Mouse (Mus musculus): ENCODE data around the gene Sf3b4.
A peak's percentile ranks its signal among the peaks of the same experiment; 100 is the strongest.
"Not testable (repeated sequence)": the region's sequence is repeated elsewhere in the genome, so short reads cannot be mapped to it uniquely, and the experiment has no call there.

The Sf3b4 gene

DNA sequence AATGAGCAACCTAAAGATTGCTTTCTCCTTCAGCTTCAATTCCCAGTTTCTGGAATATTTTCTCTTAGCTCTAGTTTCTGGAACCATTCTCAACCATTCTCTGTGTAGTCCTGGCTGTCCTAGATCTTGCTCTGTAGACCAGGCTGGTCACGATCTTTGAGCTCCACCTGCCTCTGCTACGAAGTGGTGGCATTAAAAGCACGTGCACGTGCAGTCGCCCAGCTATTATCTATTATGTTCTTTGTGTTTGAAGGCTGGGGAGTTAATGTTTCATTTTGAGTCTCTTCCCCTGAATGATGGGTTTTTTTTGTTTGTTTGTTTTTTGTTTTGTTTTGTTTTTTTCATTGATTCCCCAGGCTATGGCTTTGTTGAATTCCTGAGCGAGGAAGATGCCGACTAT lies 1.1 kb downstream of the Sf3b4 start:
- DNase-seq (ENCODE audit: low spot score), result no peak

DNA sequence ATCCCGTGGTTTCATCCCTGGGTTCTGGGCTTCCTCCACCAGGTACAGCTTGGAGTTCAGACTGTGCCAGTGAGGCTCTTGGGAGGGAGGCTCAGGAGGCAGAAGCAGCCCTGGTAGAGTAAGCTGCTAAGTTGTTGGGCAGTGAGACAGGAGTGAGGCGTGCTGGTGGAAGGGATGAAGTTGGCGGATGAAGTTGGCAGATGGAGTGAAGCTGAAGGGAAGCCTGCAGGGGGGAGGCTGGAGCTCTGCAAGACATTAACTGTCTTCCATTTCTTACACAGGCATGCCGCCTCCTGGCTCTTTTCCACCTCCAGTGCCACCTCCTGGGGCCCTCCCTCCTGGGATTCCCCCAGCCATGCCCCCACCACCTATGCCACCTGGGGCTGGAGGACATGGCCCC lies 1.9 kb downstream of the Sf3b4 start:
- DNase-seq (ENCODE audit: low spot score), result not testable (repeated sequence)

DNA sequence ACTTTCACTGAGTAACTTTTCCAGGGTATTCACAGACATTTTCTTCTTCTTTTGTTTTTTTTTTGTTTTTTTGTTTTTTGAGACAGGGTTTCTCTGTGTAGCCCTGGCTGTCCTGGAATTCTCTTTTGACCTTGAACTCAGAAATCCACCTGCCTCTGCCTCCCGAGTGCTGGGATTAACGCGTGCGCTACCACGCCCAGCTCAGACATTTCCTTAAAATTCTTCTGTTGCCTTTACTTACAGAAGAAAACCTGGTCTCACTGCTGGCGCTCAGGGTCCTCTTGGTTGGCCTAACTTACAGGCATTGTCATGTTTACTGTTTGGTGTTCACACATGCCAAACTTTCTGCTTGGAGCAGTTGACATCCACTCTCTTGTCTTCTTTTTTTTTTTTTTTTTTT lies 3.1 kb downstream of the Sf3b4 start:
- DNase-seq (ENCODE audit: low spot score), result no peak

DNA sequence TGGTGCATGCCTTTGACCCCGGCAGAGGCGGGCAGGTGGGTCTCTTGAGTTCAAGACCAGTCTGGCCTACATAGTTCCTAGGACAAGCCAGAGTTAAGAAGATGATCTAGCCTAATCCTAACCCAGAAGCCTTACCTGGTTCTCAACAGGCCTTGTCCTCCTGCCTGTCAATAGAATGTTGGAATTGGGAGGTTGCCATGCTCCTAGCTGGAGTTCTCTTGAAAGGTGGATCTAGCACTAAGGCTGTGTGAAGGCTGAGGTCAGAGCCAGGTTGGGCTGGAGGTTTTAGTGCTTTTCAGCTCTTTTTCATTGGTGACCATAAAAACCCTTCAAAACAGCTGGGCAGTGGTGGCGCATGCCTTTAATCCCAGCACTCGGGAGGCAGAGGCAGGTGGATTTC lies 6.3 kb downstream of the Sf3b4 start:
- DNase-seq (ENCODE audit: low spot score), result no peak

DNA sequence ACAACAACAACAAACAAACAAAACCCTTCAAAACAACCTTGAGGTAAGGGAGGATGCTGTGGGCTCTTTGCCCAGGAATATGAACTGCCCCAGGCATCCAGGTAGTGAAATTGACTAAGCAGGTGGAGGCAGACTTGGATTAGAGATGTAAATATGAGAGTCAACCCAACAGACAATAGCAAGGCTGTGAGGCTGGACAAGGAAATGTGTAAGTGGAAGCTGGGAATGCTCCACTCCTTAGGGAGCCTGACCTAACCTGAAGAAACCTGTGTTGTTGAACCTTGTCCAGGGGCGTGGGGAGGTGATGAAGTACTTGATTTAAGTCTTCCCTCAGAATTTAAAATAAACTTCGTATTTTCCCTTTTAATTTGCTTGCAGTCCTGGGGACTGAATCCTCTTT lies 6.8 kb downstream of the Sf3b4 start:
- no peak for DNase-seq (ENCODE audit: low spot score)

DNA sequence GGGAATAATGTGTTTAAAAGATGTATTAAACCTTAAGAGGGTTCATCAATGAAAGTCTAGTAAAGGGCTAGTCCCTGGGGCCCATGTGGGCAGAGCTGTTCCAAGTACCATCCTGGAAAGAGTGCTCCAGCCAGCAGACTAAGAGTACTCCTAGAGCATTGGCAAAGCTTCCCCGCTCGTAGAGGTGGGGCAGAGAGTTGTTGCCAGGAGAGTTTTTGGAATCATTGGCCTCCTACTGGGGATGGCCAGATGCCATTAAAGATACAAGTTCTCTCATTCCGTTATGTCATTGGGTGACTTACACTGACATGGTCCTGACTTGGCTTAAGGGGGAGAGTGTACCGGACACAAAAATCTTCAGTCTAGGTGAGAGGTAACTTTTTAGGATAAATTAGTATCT lies 7.4 kb downstream of the Sf3b4 start:
- no peak for DNase-seq (ENCODE audit: low spot score)

DNA sequence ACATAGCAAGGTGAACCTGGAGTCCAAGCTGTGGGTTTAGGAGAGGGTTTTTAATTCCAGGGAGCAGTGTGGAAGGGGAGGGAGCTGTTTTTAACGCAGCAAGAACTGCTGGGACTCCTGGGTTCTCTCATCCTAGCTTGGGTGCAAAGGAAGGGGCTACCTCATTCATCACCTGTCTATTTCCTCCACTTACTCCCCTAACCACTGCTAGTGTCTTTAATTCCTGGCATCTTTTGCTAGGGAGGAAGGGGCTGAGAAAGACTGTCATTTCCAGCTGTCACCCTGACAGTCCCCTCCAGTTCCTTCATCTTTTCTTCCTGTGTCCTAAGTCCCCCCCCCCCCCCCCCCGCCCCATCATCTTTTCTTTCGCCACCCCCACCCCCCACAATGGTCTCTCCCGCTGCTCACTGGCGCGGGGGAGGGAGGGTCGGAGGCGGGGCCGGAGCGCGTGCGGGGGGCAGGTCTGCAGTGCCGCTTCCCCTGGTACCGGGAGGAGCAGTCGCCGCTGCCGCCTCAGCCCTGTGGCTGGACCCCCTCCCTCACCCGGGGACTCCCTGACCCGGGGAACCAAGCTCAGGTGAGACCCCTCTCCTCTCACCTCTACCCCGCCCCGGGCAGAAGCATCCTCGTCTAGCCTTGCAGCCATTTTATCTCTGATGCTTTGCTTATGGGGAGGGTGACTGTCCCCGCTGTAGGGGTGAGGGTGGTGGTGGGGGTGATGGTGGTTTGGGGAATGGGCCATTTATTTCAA lies 8.8 kb downstream of the Sf3b4 start, which contains the start of gene Sv2a:
TSS of gene Sv2a (plus strand) at position 425 of the 751 bp plus-strand sequence.
- peak; percentile 36 for DNase-seq (ENCODE audit: low spot score)

DNA sequence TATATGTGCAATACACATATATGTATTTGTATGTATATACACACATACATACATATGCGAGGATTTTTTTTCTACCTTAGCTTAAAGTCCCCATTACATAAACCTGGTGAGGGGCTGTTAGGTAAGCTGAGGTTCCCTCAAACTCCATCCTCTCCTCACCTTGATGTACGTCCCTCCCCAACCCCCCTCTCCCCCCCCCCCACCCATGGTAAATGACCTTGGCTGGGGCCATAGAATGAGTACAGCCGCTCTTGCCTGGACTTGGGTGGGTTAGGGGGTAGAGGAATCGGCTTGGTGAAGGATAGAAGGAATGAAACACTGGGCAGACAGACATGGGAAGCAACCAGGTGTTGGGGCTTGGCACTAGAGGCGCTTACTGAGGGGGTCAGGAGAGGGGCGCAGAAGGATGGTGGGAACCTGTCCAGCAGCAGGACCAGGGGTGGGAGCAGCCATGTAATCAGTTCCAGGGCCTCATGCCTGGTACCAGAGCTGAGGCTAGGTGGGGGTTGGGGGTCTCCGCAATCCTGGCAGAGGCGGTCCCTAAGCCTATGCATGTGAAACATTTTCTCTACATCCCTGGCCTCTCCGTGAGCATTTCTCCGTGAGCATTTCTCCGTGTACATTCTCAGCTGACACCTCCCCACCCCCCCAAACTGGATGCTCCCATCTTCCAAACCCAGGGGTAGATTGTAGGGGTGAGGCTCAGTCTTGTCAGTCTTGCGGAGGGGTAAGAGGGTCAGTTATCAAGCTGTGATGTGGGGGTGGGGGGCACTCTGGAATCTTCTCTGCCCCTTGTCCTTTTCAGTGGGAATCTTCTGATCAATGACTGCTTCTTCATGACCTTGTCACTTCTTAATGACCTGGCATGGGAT lies 9.6 kb downstream of the Sf3b4 start:
- DNase-seq (ENCODE audit: low spot score), result no peak

DNA sequence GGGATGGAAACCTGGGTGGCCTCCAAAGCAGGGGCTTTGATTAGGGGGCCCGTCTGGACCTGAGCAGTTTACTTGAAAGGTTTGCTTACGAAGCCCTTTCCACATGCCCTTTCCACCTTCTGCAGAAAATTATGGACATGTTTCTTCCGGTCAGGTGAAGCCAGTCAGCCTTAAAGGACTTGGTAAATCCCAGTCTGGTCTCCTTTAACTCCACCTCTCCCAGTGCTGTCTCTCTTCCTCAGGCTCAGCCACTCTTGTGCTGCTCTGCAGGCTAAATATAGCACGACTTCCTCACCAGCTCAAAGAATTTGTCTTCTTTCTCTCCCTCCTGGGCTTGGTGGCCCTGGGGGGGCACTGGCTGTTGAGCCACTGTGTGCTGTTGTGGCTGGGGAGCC lies 10.2 kb downstream of the Sf3b4 start:
- DNase-seq (ENCODE audit: low spot score), result no peak

DNA sequence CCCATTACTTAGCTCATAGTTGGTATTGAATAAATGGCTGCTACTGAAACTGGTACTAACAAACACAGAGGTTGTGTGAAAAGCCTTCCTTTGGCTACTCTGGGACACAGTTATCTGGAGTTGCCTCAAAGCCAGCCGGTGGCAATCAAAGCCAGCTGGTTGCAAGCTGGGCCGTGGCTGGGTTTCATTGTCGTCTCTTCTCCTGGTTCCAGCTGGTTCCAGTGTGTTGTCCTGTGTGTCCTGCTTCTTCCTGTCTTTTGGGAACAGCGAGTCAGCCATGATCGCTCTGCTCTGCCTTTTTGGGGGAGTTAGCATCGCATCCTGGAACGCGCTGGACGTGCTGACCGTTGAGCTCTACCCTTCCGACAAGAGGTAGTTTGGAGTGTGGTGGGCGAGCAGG lies 20.8 kb downstream of the Sf3b4 start:
- DNase-seq (ENCODE audit: low spot score), result no peak

DNA sequence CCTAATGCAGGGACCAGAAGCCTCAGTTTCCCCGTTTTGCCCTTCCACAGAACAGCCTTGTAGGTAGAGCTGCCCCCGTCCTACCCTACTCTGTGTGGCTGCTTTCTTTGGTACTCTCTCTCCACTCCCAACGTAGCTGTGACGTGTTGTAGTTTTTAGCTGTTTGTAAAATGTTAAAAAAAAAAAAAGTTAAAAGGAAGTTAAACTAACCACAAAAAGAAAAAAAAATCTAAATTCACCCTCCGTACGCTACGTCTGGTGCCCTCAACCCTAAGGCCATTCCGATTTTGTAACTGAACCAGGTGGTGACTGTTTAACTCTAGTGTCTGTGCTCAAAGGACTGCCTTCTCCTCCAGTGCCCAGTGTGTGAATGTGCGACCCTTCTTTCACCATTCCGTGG lies 22.8 kb downstream of the Sf3b4 start:
- no peak for DNase-seq (ENCODE audit: low spot score)

DNA sequence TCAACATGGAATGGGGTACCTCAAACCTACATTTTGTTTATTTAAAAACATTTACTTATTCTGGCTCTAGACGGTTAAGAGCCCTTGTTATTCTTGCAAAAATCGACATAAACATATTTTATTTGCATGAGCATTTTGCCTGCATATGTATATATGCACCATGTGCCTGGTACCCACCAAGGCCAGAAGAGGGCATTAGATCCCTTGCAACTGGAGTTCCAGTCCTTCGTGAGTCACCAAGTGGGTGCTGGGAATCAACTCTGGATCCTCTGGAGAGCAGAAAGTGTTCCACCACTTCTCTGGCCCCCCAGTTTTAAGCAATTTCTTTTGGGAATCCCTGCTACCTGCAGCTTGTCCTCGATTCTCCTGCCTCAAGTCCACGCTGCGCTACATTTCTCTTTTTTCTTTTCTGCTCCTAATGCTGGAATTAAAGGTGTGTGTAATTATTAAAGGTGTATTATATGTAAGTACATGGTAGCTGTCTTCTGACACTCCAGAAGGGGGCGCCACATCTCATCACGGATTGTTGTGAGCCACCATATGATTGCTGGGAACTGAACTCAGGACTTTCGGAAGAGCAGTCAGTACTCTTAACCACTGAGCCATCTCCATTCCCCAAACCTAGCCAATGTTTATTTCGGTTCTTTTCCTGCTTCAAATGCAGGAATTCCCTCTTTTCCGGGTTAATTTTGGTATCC lies 23.6 kb downstream of the Sf3b4 start:
- no peak for DNase-seq (ENCODE audit: low spot score)

DNA sequence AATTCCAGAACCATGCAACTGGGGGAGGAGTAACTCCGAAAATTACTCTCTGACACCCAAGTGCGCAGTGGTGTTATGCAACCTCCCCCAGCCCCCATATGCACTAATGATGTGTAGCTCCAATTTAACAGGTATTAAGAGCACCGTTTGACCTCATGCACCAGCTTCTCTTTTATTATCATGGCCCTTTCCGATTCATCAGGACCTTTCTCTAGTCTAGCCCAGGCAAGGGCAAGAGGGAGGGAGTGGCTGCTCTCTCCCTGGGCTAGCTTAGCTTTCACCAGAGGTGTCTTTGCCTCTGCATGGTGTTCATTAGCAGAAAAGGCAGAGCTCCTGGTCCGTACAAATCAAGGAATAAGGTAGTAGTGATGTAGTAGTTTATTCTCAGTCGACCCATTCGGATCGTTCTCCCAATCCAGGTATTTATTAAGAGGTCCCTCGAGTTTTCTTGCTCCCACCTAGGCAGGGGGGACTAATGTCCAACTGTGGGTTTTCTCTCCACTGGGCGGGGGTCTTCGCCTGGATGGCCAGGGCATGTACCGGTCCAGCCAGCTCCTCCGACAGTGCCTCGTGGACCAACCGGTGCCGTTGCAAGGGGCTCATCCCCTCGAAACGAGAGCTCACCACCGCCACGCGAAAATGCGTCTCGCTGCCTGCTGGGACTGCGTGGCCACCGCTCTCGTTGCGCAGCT lies 24.5 kb downstream of the Sf3b4 start:
- DNase-seq (ENCODE audit: low spot score), result no peak

DNA sequence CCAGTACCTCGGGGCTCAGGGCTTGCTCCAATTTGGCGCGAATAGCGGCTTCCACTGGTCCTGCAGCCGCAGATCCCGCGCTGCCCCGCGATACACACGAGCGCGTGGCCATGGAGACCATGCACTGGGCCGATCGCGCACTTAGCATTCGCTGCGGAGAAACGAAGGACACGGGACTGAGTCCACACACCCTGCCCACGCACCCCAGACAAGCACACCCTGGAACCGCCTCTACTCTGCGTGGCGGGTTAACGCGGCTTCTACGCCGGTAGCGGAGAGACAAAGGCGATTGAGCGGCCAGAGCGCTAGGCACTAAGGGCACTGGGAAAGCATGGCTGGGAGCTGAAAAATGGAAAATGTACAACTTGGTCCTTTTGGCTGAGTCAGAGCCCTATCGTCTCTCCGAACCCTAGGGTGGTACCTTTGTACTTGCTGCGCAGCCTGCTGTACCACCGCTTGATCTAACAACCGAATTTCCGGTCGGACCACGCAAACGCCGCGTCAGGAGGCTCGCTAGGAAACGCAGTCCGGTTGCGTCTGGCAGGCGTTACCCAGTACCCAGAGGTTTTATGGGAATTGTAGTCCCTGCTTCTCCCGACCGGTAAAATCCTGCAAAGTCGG lies 25.1 kb downstream of the Sf3b4 start:
- DNase-seq (ENCODE audit: low spot score), result peak; percentile 97

DNA sequence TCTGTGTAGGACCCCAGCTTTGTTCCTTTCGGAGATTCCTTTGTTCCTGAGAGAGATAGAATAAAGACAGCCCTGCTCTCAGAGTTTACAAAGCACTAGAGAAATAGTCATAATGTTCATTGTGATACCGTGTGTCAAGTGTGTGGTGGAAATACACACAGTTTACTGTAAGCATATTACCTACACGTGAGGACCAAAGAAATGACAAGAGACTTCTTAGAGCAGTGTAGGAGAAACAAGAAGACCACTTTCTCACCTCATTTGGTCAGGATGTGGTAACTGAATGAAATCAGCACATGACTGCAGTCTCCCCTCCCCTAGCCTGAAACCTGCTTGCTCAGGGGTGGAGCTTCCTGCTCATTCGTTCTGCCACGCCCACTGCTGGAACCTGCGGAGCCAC lies 26.0 kb downstream of the Sf3b4 start:
- DNase-seq (ENCODE audit: low spot score), result peak; percentile 44

DNA sequence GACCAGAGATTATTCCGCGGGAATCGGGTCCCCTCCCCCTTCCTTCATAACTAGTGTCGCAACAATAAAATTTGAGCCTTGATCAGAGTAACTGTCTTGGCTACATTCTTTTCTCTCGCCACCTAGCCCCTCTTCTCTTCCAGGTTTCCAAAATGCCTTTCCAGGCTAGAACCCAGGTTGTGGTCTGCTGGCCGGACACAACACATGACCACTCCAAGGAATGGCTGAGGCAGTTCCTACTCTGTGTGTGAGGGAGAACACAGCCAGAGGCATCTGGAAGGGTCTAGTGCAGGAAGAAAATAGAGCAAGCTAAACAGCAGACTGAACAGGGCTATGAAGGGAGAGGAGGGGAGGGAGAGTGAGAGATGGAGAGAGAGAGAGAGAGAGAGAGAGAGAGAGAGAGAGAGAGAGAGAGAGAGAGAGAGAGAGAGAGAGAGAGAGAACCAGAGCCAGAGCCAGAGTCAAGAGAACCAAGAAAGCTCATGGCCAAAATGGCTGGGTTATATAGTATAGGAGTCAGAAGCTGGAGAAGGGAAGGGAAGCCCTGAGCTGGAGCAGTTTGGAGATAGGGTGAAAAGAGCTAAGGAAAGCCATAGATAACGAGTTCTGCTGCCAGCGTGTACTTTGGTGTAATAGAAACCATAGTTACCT lies 26.6 kb downstream of the Sf3b4 start:
- DNase-seq (ENCODE audit: low spot score), result not testable (repeated sequence)

DNA sequence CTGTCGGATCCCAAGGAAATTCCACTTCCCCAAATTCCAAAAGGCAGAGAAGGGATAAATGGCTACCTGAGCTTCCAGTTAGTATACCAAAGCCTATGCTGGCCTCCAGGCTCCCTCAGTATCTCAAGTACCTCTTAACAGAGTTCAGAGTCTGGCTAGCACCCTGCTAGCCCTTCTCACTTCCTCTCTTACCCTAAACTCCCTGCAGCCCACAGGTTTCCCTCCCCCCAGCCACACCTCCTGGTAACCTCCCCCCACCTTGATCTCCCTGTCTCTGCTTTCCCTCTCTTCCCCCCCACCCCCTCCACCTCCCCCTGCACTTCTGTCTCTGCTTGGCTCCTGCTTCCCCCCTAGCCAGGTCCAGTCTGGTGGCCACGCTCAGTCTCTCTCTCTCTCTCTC lies 27.6 kb downstream of the Sf3b4 start:
- no peak for DNase-seq (ENCODE audit: low spot score)

DNA sequence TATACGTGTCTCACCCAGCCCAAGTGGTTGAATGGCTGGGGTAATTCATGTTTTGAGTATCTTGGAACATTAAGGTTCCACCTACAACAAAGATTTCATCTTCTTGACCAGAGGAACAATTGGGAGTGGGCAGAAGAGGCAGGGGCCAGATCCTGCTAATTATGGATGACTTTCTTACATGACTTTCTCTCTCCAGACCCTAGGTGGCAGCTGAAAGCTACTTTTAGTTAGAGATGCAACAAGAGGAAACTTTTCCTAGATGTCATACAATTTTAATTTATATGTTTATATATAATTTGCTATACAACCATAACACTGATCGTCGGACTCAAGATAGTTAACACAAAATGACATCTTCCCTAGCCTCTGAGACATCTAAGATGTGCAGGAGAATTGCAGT lies 35.7 kb downstream of the Sf3b4 start:
- no peak for DNase-seq (ENCODE audit: low spot score)

DNA sequence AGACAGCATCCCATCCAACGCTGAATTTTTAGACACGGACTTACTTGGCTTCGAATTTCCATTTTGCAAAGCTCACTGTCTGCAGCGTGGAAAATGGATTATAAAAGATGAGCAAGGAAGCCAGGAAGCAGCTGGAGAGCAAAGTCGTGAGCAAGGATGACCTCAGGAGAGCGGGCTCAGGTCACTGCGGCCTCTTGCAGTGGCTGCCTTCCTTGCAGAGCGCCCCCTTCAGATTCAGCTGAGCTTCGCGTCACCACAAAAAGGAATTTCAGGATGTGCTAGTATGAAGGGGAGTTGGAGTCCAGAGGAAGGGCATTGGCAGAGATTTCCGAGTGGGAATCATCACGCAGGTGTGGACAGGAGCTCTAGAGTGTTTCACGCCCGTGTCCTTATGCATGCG lies 37.1 kb downstream of the Sf3b4 start:
- DNase-seq (ENCODE audit: low spot score), result peak; percentile 64

DNA sequence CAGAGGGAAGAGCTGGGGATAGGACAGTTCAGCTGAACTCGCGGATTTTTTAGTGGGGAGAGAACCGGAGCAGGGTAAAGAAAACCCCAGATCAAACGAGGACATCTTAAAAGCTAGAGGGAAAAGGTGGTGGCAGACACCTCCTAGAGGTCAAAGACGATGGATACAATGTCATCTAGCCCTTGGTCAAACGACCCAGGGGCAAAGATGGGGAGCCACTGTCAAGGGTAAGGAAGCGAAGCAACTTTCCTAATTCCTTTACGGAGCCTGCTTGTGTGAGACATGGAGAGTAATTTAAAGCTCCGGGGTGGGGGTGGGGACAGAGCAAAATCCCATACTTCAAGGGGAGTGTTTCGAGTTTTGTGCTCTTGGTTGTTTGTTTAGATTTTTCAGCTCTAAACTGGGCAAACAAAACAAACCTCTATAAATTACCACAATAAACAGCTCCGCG lies 47.1 kb downstream of the Sf3b4 start:
- peak; percentile 58 for DNase-seq (ENCODE audit: low spot score)

DNA sequence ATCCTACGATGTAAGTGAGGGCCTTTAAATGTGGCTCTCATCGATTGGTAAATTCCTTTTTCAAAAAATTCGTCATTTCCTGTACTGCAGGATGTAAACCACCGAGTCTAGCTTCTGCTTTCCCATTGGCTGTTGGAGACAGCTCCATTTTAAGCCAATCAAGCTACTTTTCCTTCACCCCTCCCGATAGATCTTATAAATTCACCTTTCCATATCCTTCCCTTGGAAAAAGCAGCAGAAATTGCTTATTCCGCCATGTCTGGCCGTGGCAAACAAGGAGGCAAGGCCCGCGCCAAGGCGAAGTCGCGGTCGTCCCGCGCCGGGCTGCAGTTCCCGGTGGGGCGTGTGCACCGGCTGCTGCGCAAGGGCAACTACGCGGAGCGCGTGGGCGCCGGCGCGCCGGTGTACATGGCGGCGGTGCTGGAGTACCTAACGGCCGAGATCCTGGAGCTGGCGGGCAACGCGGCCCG lies 47.6 kb downstream of the Sf3b4 start, which contains the start of the genes Bola1 and Hist2h2ab:
TSS of gene Bola1 (minus strand) at position 49 of the 470 bp plus-strand sequence.
TSS of gene Hist2h2ab (plus strand) at position 205 of the 470 bp plus-strand sequence.
- DNase-seq (ENCODE audit: low spot score), result peak; percentile 90

Measured in embryo, embryonic 10 days (tissue).